20 mouse cellular contexts compared by ENCODE assay signal in genomic region chr4:55567986-55568385, GRCm38 (mm10). TPM values are rescaled to one million over a fixed set of nuclear protein-coding genes. Genes with fewer than 3 reads are reported as not detected.
DNase-seq lines count a peak whose midpoint lies in the region; ATAC-seq and TF ChIP-seq lines count a peak whose summit lies in the region.
"Had no signal": no experiment of that assay in that cellular context is flagged by ENCODE, and none has a peak within 500 bp of the region (broad histone marks: within the 10 kb centered on the region; RNA-seq: fewer than 3 reads in every experiment).

No protein-coding gene starts in this region.

- no peaks in the 10 kb centered on the region; the same call in 1 of the 2 replicates for H3K4me1 ChIP-seq in heart, adult 2 months (ENCODE audit: control insufficient read depth, insufficient read depth, low read length)
- 0 out of 2 replicates have a peak, but pooled peaks cover 2% of the 10 kb centered on the region for H3K4me1 ChIP-seq in midbrain, embryonic 11.5 days (ENCODE audit: control insufficient read depth, insufficient read depth, low read length)
- H3K4me1 ChIP-seq in midbrain, embryonic 13.5 days (replicated peaks), result no peaks in the 10 kb centered on the region; the same call in 1 of the 2 replicates
- H3K4me1 ChIP-seq: neural tube, embryonic 12.5 days had no signal

- H3K27me3 ChIP-seq in heart, adult 2 months (ENCODE audit: control insufficient read depth, insufficient read depth, low read length), result no peaks in the 10 kb centered on the region
- no peaks in the 10 kb centered on the region for H3K27me3 ChIP-seq in midbrain, embryonic 11.5 days (ENCODE audit: control insufficient read depth, insufficient read depth, low read length)
- no peaks in the 10 kb centered on the region for H3K27me3 ChIP-seq in midbrain, embryonic 13.5 days
- H3K27me3 ChIP-seq: embryonic facial prominence, embryonic 12.5 days; forebrain, embryonic 15.5 days; hindbrain, embryonic 13.5 days; neural tube, embryonic 12.5 days had no signal

- no peak for TF ChIP-seq POLR2A in heart, adult 2 months (IDR thresholded peaks at IDR 0.05; ENCODE audit: insufficient read depth, low read depth, low read length)

- no peak for TF ChIP-seq CTCF in heart, adult 2 months (IDR thresholded peaks at IDR 0.05)

- H3K4me3 ChIP-seq in heart, adult 2 months, result no peak overlapping the region
- H3K4me3 ChIP-seq in midbrain, embryonic 11.5 days (ENCODE audit: low read depth, low read length), result no peak overlapping the region
- no peak overlapping the region for H3K4me3 ChIP-seq in midbrain, embryonic 13.5 days (replicated peaks)
- H3K4me3 ChIP-seq: embryonic facial prominence, embryonic 12.5 days; erythroblast, embryonic 14.5 days; forebrain, embryonic 15.5 days; hindbrain, embryonic 13.5 days; left cerebral cortex, adult 2 months; neural tube, embryonic 12.5 days had no signal

- no peaks in the 10 kb centered on the region for H3K9me3 ChIP-seq in midbrain, embryonic 11.5 days (ENCODE audit: control insufficient read depth, low read length)
- H3K9me3 ChIP-seq in midbrain, embryonic 13.5 days, result no peaks in the 10 kb centered on the region
- H3K9me3 ChIP-seq: embryonic facial prominence, embryonic 12.5 days; forebrain, embryonic 15.5 days; hindbrain, embryonic 13.5 days; neural tube, embryonic 12.5 days had no signal

- peak overlapping the region; percentile 26 for H3K27ac ChIP-seq in heart, adult 2 months
- no peak overlapping the region for H3K27ac ChIP-seq in midbrain, embryonic 11.5 days (ENCODE audit: low read depth, low read length)
- H3K27ac ChIP-seq in midbrain, embryonic 13.5 days, result no peak overlapping the region
- H3K27ac ChIP-seq: embryonic facial prominence, embryonic 12.5 days; forebrain, embryonic 15.5 days; hindbrain, embryonic 13.5 days; left cerebral cortex, adult 2 months; neural tube, embryonic 12.5 days had no signal

- WGBS in heart, adult 2 months, result 69% methylated on average over 9 of the region's 9 CpGs
- WGBS in midbrain, embryonic 11.5 days, result 28% methylated on average over 9 of the region's 9 CpGs
- 27% methylated on average over 9 of the region's 9 CpGs for WGBS in midbrain, embryonic 13.5 days

- peak; percentile 33; the same call in 1 of the 2 replicates for ATAC-seq in midbrain, embryonic 11.5 days (ENCODE audit: low FRiP score)
- no peak for ATAC-seq in midbrain, embryonic 13.5 days
- ATAC-seq: forebrain, embryonic 15.5 days had no signal

- H3K9ac ChIP-seq in heart, adult 2 months (ENCODE audit: low read depth, low read length), result no peak overlapping the region
- no peak overlapping the region for H3K9ac ChIP-seq in midbrain, embryonic 11.5 days (ENCODE audit: low read length)
- H3K9ac ChIP-seq in midbrain, embryonic 13.5 days (replicated peaks), result no peak overlapping the region
- H3K9ac ChIP-seq: embryonic facial prominence, embryonic 12.5 days; forebrain, embryonic 15.5 days; hindbrain, embryonic 13.5 days; neural tube, embryonic 12.5 days had no signal

- peak; percentile 14 for DNase-seq in embryo, embryonic 10.5 days (ENCODE audit: low spot score)
- no peak for DNase-seq in embryo, embryonic 11 days
- DNase-seq in heart, adult 2 months, result peak; percentile 28 to 34
- no peak for DNase-seq in heart, postnatal 25 days (ENCODE audit: low spot score)
- no peak for DNase-seq in midbrain, embryonic 11.5 days (ENCODE audit: low spot score, missing footprints)
- no peak for DNase-seq in kidney, adult 18-20 months
- DNase-seq in urinary bladder, postnatal 10 days (ENCODE audit: low spot score), result no peak
- DNase-seq: cerebellum, adult 8-10 months; kidney, postnatal 36 days; lung, adult 18-20 months; spleen, adult 18-20 months had no signal

- H3K79me2 ChIP-seq in heart, adult 2 months (replicated peaks; ENCODE audit: control insufficient read depth, insufficient read depth, low read length), result no peaks in the 10 kb centered on the region

- no peak for TF ChIP-seq EP300 in heart, adult 2 months (IDR thresholded peaks at IDR 0.05; ENCODE audit: insufficient read depth, low read depth, low read length)

- intact Hi-C loops in heart, adult 2 months (cut with DNase I), result no loop called here
- intact Hi-C loops in heart, postnatal 25 days (cut with DNase I), result no loop called here

- H3K4me2 ChIP-seq in midbrain, embryonic 11.5 days, result no peak overlapping the region
- no peak overlapping the region for H3K4me2 ChIP-seq in midbrain, embryonic 13.5 days (replicated peaks)
- H3K4me2 ChIP-seq: embryonic facial prominence, embryonic 12.5 days; forebrain, embryonic 15.5 days; hindbrain, embryonic 13.5 days; liver, embryonic 11.5 days; neural tube, embryonic 12.5 days had no signal

- no peaks in the 10 kb centered on the region for H3K36me3 ChIP-seq in heart, adult 2 months (ENCODE audit: control insufficient read depth, insufficient read depth, low read length)
- no peaks in the 10 kb centered on the region for H3K36me3 ChIP-seq in midbrain, embryonic 11.5 days (ENCODE audit: control insufficient read depth, insufficient read depth, low read length)
- H3K36me3 ChIP-seq in midbrain, embryonic 13.5 days, result no peaks in the 10 kb centered on the region
- H3K36me3 ChIP-seq: embryonic facial prominence, embryonic 12.5 days; forebrain, embryonic 15.5 days; G1E; hindbrain, embryonic 13.5 days; neural tube, embryonic 12.5 days had no signal

RNA-seq across cellular contexts. Expression of gene Klf4, which starts 35.7 kb away (rescaled TPM):
- total RNA-seq in heart, adult 2 months (2021), result 10 to 100 TPM; 35.6 to 43.4 TPM
- 17.5 and 27.2 TPM in 2 replicates for polyA plus RNA-seq in heart, adult 2 months (2012; rRNA removed)
- total RNA-seq in heart, postnatal 25 days (2021), result 10 to 100 TPM; 28.3 to 39.0 TPM
- polyA plus RNA-seq in midbrain, embryonic 11.5 days (2014; fragmentation: Nextera tagmentation; extraction: Ambion mirVana), result 1.7 and 1.9 TPM in 2 replicates
- 1.3 and 2.1 TPM in 2 replicates for polyA plus RNA-seq in midbrain, embryonic 13.5 days (2015; fragmentation: Nextera tagmentation; extraction: Ambion mirVana)
- total RNA-seq: G1E had no signal

Comparison
In these comparisons a context has a peak if more than half of its experiments do, and no peak if none do; other contexts are left out.
1. DNase-seq: peak in embryo, embryonic 10.5 days (single experiment) and heart, adult 2 months (2 of 2); none in embryo, embryonic 11 days (single experiment), heart, postnatal 25 days (single experiment), midbrain, embryonic 11.5 days (single experiment), kidney, adult 18-20 months (single experiment) and urinary bladder, postnatal 10 days (single experiment).